Mouse (Mus musculus) common myeloid progenitor, adult 5-6 weeks (primary cell): Measurements from ENCODE around the gene Defa35. TPM values are rescaled to one million over a fixed set of nuclear protein-coding genes. Genes with fewer than 3 reads are reported as not detected.
"Not testable (repeated sequence)": the region's sequence is repeated elsewhere in the genome, so short reads cannot be mapped to it uniquely, and the experiment has no call there.

ENCODE experiments used
- ATAC-seq: replicated peaks from 2 replicates; pipeline ENCODE4 v1.8.0; 2016; ENCODE audit warnings: low read depth, mild to moderate bottlenecking, moderate TSS enrichment, inconsistent platforms; ENCODE audit not compliant: poor library complexity, severe bottlenecking
- total RNA-seq: library from RNA; stranded (forward); fragments of 200-1000, 187-1606 nt; gene quantifications from 2 replicates; pipeline ENCODE4 v1.2.3, GENCODE M21; 2017

The Defa35 gene
- not detected in 2 replicates for total RNA-seq

GRCm38 (mm10) chr8:21064738-21065137 lies at the start of gene Defa35:
TSS of gene Defa35 (plus strand) at chr8:21065038.
- ATAC-seq, result not testable (repeated sequence)

GRCm38 (mm10) chr8:21025245-21025644 lies 39.6 kb upstream of the Defa35 start, which contains the start of gene Defa21:
TSS of gene Defa21 (plus strand) at chr8:21025545.
- not testable (repeated sequence) for ATAC-seq

- not testable (repeated sequence) for ATAC-seq
Measured at GRCm38 (mm10) chr8:21054747-21055146, 10.1 kb upstream of the Defa35 start, which contains the start of gene Defa23. TSS of gene Defa23 (plus strand) at chr8:21055047.

DNA sequence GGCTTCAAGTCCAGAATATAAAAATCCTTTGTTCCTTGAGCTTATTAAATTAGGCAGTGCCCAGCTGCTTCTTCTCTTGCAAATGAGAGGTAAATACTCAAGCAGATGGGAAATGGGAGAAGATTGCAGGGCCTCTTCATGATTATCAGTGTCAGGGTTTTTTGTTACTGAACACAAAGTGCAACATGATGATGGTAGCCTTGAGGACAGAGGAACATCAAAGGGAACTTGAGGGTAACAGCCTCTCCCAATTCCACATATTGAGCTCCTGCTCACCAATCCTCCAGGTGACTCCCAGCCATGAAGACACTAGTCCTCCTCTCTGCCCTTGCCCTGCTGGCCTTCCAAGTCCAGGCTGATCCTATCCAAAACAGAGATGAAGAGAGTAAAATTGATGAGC lies 19.3 kb downstream of the Defa35 start, which contains the start of gene Defa25:
Gene Defa25 (plus strand): TSS at position 301 of the 400 bp plus-strand sequence.
- not testable (repeated sequence) for ATAC-seq

- ATAC-seq, result no peak
Measured at GRCm38 (mm10) chr8:21093106-21093505, 28.3 kb downstream of the Defa35 start.

- not testable (repeated sequence) for ATAC-seq
Measured at GRCm38 (mm10) chr8:21095950-21096349, 31.1 kb downstream of the Defa35 start, which contains the start of gene Gm14851. TSS of gene Gm14851 (minus strand) at chr8:21096050.

Other genes starting within 250 kb of the Defa35 start
- not detected in 2 replicates for gene Defb33, start 172.4 kb upstream of the Defa35 start, total RNA-seq
- not detected in 2 replicates for gene Gm15056, start 162.4 kb upstream of the Defa35 start, total RNA-seq
- gene Gm6040, start 143.0 kb upstream of the Defa35 start, total RNA-seq, result not detected in 2 replicates
- not detected in 2 replicates for gene AY761185, start 120.3 kb upstream of the Defa35 start, total RNA-seq
- gene Defa21, start 39.5 kb upstream of the Defa35 start, total RNA-seq, result not detected in 2 replicates
- not detected in 2 replicates for gene Defa23, start 10.0 kb upstream of the Defa35 start, total RNA-seq
- not detected in 2 replicates for gene Defa25, start 19.4 kb downstream of the Defa35 start, total RNA-seq
- gene Gm14851, start 31.0 kb downstream of the Defa35 start, total RNA-seq, result not detected in 2 replicates
- gene Defa30, start 69.6 kb downstream of the Defa35 start, total RNA-seq, result not detected in 2 replicates
- not detected in 2 replicates for gene Defa22, start 97.2 kb downstream of the Defa35 start, total RNA-seq
- gene Defa31, start 126.6 kb downstream of the Defa35 start, total RNA-seq, result not detected in 2 replicates
- not detected in 2 replicates for gene Gm15293, start 136.5 kb downstream of the Defa35 start, total RNA-seq
- not detected in 2 replicates for gene Gm15292, start 184.7 kb downstream of the Defa35 start, total RNA-seq